Mouse (Mus musculus) forebrain, embryonic 15.5 days (tissue): ENCODE results near the gene Rbm28. TPM values are rescaled to one million over a fixed set of nuclear protein-coding genes. Genes with fewer than 3 reads are reported as not detected.

Experiments used
- ATAC-seq: fragments of 200-750 bp; cut with Nextera tagmentation; replicated peaks from 2 replicates; pipeline ENCODE4 v1.8.0; 2017; ENCODE audit warnings: mild to moderate bottlenecking, moderate TSS enrichment, moderate library complexity
- H3K27ac ChIP-seq: fragments of 300-500 bp; sonication (generic); replicated peaks from 2 replicates; pipeline ENCODE4 v1.5.1; 2015; ENCODE audit warnings: mild to moderate bottlenecking, inconsistent platforms
- H3K27me3 ChIP-seq: fragments of 300-500 bp; sonication (generic); 2 replicates; pipeline ENCODE4 v1.6.1; 2015; ENCODE audit warnings: inconsistent platforms
- H3K36me3 ChIP-seq: fragments of 300-500 bp; sonication (generic); 2 replicates; pipeline ENCODE4 v1.6.1; 2015; ENCODE audit warnings: mild to moderate bottlenecking, inconsistent platforms
- H3K4me1 ChIP-seq: fragments of 300-500 bp; sonication (generic); 2 replicates; pipeline ENCODE4 v1.6.1; 2015; ENCODE audit warnings: inconsistent platforms
- H3K4me2 ChIP-seq: fragments of 300-500 bp; sonication (generic); replicated peaks from 2 replicates; pipeline ENCODE4 v1.6.1; 2015; ENCODE audit warnings: mild to moderate bottlenecking, inconsistent platforms
- H3K4me3 ChIP-seq: fragments of 300-500 bp; sonication (generic); 2 replicates; pipeline ENCODE4 v1.5.1; 2015; ENCODE audit warnings: mild to moderate bottlenecking, inconsistent platforms
- H3K9ac ChIP-seq: fragments of 300-500 bp; sonication (generic); replicated peaks from 2 replicates; pipeline ENCODE4 v1.6.1; 2015; ENCODE audit warnings: mild to moderate bottlenecking, inconsistent platforms
- H3K9me3 ChIP-seq: fragments of 300-500 bp; sonication (generic); 2 replicates; pipeline ENCODE4 v1.6.1; 2016; ENCODE audit warnings: inconsistent platforms
- WGBS: fragments of 180-500 bp; shearing (Covaris S2); methylation state at CpG from one replicate; pipeline ENCODE4 v1.1.7; 2015; ENCODE audit warnings: mixed read lengths; 5-methylcytosine and 5-hydroxymethylcytosine counted together
- polyA plus RNA-seq: library from polyadenylated mRNA; unstranded; fragments of >200 nt; fragmentation: Nextera tagmentation; extraction: Ambion mirVana; gene quantifications from 2 replicates; pipeline ENCODE4 v1.2.1, GENCODE M21; 2015

Rbm28 gene
- 41.4 and 41.6 TPM in 2 replicates for polyA plus RNA-seq

DNA sequence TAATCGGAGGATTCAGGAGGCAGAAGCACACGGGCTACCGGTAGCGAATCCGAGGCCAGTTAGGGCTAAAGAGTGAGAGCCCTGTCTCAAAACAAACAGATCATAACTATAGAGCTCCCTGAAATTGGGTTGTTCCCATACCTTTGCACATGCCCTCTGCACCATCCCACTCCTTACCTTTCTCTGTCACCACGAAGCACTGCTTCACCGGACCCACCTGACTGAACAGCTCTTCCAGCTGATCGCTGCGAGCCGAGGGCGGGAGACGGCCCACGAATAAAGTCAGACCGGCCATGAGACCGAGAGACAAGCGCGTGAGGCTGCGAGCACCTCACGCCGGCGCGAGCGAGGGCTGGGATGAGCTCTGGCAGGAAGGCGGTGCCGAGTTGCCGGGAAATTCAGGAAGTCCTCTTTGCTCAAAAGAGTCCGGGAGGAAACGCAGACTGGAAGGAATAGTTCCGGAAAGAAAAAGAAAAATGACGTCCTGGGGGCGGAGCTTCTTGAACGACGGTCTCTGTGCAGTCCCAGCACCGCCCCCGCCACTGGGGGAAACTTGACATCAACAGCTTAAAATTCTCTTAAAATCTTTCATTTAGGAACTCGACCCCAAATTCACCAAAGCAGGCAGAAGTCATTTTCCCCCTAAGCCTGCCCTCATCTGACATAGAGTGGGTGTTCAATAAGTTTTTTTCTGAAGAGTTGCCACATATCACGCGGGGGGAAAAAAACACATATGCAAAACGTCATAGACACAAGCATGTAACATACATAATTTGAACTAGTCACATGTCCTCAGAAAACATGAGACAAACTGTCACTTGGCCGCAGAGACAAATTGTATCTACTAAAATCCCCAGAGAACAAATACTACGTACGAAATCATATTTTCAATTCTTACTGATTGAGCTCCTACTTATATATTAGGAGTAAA, at the start of gene Rbm28:
TSS of gene Rbm28 (minus strand) at position 693 of the 931 bp plus-strand sequence.
- Histone ChIP-seq H3K27ac (no peak within 1 kb of the TSS), H3K9me3 (no peaks in the 10 kb centered on the region), H3K4me3 (peak within 1 kb of the TSS; percentile 81), H3K27me3 (peaks cover 21% of the 10 kb centered on the region), H3K4me2 (peak within 1 kb of the TSS; percentile 86), H3K4me1 (peaks cover 14% of the 10 kb centered on the region), H3K36me3 (peaks cover 7% of the 10 kb centered on the region), H3K9ac (peak within 1 kb of the TSS; percentile 69)
- WGBS, result 8% methylated on average over 42 of the region's 42 CpGs
- peak; percentile 88 for ATAC-seq

GRCm38 (mm10) chr6:29214245-29214644, 49.4 kb upstream of the Rbm28 start:
- Histone ChIP-seq H3K27ac (no peak overlapping the region), H3K9me3 (no peaks in the 10 kb centered on the region), H3K4me3 (no peak overlapping the region), H3K36me3 (no peaks in the 10 kb centered on the region), H3K4me1 (peaks cover 44% of the 10 kb centered on the region), H3K4me2 (no peak overlapping the region), H3K9ac (no peak overlapping the region), H3K27me3 (peaks cover 12% of the 10 kb centered on the region; the same call in 1 of the 2 replicates)
- 15% methylated on average over 1 of the region's 1 CpGs for WGBS
- no peak for ATAC-seq

DNA sequence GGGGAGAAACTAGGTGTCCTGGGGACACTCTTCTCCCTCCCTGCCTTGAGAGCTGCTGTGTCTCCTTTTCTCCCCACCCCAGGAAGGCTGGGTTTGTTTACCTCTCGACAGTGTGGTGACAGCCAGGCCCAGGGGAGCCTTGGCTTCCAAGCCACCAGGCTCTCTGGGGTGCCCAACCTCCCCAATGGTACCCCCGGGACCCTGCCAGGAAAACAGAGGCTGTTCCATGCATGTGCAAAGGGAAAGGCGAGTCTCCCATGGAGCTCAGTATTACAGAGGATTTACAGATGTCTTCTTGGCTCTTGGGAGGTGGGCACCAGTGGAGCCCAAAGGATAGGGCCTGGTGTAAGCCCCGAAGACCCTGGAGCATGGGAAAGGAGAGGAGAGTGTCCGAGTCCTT, 48.6 kb upstream of the Rbm28 start:
- ATAC-seq, result no peak
- Histone ChIP-seq H3K4me1 (peaks cover 44% of the 10 kb centered on the region), H3K36me3 (no peaks in the 10 kb centered on the region), H3K9me3 (no peaks in the 10 kb centered on the region), H3K27me3 (peaks cover 12% of the 10 kb centered on the region; the same call in 1 of the 2 replicates), H3K9ac (no peak overlapping the region), H3K27ac (no peak overlapping the region), H3K4me3 (no peak overlapping the region), H3K4me2 (no peak overlapping the region)
- WGBS, result 65% methylated on average over 5 of the region's 5 CpGs

DNA sequence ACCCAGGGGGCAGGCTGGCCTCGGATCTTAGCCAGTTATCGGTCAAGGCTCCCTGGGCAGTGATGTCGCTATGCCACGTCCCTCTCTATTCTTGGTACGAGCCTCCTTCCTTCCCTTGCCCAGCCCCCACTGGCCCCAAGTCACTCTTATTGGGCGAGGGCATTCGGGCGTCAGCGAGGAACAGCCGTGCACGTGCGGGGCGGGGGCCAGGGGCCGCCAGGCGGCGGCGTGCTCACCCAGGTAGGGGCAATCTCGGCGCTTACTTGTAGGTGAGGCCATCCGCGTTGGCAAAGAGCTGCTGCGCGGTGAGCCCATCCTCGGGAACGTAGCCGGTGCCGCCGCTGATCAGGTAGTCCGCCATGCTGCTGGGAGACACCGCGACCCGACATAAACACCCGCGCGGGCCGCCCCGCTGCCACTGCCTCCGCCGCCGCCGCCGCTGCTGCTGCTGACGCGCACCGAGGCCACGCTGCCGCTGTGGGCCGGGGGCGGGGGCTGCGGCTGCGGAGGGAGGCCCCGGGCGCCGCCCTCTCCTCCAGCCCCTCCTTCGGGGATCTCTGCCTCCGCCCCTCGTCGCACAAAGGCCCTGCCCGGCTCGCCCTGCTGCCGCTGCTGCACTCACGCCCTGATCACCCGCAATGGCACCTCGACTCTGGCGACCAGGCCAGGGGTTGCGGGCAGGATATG, 47.1 kb upstream of the Rbm28 start:
- H3K4me1 ChIP-seq, result peaks cover 44% of the 10 kb centered on the region
- peak overlapping the region; percentile 77 for H3K4me2 ChIP-seq
- under 1% methylated on average over 55 of the region's 66 CpGs for WGBS
- peaks cover 12% of the 10 kb centered on the region; the same call in 1 of the 2 replicates for H3K27me3 ChIP-seq
- H3K36me3 ChIP-seq, result peaks cover under 1% of the 10 kb centered on the region; the same call in 1 of the 2 replicates
- peak overlapping the region; percentile 77 for H3K27ac ChIP-seq
- H3K4me3 ChIP-seq, result peak overlapping the region; percentile 78
- H3K9me3 ChIP-seq, result no peaks in the 10 kb centered on the region
- peak; percentile 78 for ATAC-seq
- peak overlapping the region; percentile 74 for H3K9ac ChIP-seq

GRCm38 (mm10) chr6:29211146-29211545, 46.3 kb upstream of the Rbm28 start:
- H3K27ac ChIP-seq, result 0 out of 2 replicates have a peak overlapping the region, but pooled peaks have one; percentile 77
- H3K4me2 ChIP-seq, result peak overlapping the region; percentile 77
- H3K36me3 ChIP-seq, result peaks cover 7% of the 10 kb centered on the region; the same call in 1 of the 2 replicates
- no peak for ATAC-seq
- H3K4me3 ChIP-seq, result peak overlapping the region; percentile 78
- H3K9me3 ChIP-seq, result no peaks in the 10 kb centered on the region
- H3K27me3 ChIP-seq, result peaks cover 12% of the 10 kb centered on the region; the same call in 1 of the 2 replicates
- peaks cover 41% of the 10 kb centered on the region for H3K4me1 ChIP-seq
- H3K9ac ChIP-seq, result peak overlapping the region; percentile 74
- 34% methylated on average over 7 of the region's 7 CpGs for WGBS

GRCm38 (mm10) chr6:29210231-29210936, 45.6 kb upstream of the Rbm28 start:
- 0 out of 2 replicates have a peak overlapping the region, but pooled peaks have one; percentile 5 for H3K4me2 ChIP-seq
- no peaks in the 10 kb centered on the region for H3K9me3 ChIP-seq
- peaks cover 9% of the 10 kb centered on the region; the same call in 1 of the 2 replicates for H3K36me3 ChIP-seq
- no peak overlapping the region for H3K9ac ChIP-seq
- H3K27ac ChIP-seq, result no peak overlapping the region
- peaks cover 12% of the 10 kb centered on the region; the same call in 1 of the 2 replicates for H3K27me3 ChIP-seq
- peaks cover 35% of the 10 kb centered on the region for H3K4me1 ChIP-seq
- no peak overlapping the region for H3K4me3 ChIP-seq
- no peak for ATAC-seq
- WGBS, result 90% methylated on average over 9 of the region's 9 CpGs

GRCm38 (mm10) chr6:29208178-29208577, 43.4 kb upstream of the Rbm28 start:
- Histone ChIP-seq H3K27me3 (no peaks in the 10 kb centered on the region), H3K4me3 (no peak overlapping the region), H3K9ac (no peak overlapping the region), H3K4me2 (no peak overlapping the region), H3K4me1 (peaks cover 21% of the 10 kb centered on the region), H3K9me3 (no peaks in the 10 kb centered on the region), H3K27ac (no peak overlapping the region), H3K36me3 (peaks cover 18% of the 10 kb centered on the region; the same call in 1 of the 2 replicates)
- 83% methylated on average over 5 of the region's 5 CpGs for WGBS
- ATAC-seq, result no peak

GRCm38 (mm10) chr6:29207017-29207416, 42.2 kb upstream of the Rbm28 start:
- Histone ChIP-seq H3K4me2 (no peak overlapping the region), H3K9ac (no peak overlapping the region), H3K4me3 (no peak overlapping the region), H3K27me3 (no peaks in the 10 kb centered on the region), H3K27ac (no peak overlapping the region), H3K4me1 (peaks cover 15% of the 10 kb centered on the region), H3K9me3 (no peaks in the 10 kb centered on the region), H3K36me3 (peaks cover 23% of the 10 kb centered on the region; the same call in 1 of the 2 replicates)
- 86% methylated on average over 5 of the region's 5 CpGs for WGBS
- ATAC-seq, result no peak

GRCm38 (mm10) chr6:29206006-29206405, 41.2 kb upstream of the Rbm28 start:
- ATAC-seq, result no peak
- Histone ChIP-seq H3K4me3 (no peak overlapping the region), H3K27ac (no peak overlapping the region), H3K4me2 (no peak overlapping the region), H3K9me3 (no peaks in the 10 kb centered on the region), H3K36me3 (peaks cover 26% of the 10 kb centered on the region), H3K4me1 (peaks cover 10% of the 10 kb centered on the region), H3K9ac (no peak overlapping the region), H3K27me3 (no peaks in the 10 kb centered on the region)
- WGBS, result 93% methylated on average over 10 of the region's 10 CpGs

DNA sequence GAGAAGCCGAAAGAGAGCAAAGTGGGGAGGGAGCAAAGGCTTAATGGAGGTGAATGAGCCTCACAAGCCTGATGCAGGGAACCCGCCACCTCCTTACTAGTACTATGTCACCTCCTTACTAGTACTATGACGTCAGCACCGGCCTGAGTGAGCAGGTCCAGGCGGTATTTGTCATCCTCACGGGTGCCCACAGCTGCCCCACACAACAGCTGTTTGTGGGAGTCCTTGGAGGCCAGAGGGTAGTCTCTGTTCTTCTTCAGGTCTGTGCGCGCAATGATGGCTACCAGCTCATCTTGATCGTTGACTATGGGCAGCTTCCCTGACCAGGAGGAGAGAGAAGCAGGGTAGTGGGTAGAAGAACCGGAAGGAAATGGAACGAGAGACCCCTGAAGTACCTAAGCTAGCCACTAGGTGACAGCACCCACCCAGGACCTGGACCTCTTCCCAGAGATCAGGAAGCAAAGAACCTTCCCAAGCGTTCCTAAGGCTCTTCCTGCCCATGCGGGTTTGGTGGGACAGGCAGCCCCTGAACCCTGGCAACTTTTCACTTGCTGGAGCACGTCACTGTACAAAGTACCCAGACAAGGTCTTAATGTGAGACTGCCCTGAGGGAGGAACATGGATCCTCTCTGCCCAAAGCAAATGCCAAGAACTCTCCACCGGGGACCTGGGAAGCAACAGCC, 40.3 kb upstream of the Rbm28 start:
- Histone ChIP-seq H3K4me1 (peaks cover 3% of the 10 kb centered on the region), H3K9me3 (no peaks in the 10 kb centered on the region), H3K27me3 (no peaks in the 10 kb centered on the region), H3K27ac (no peak overlapping the region), H3K4me2 (no peak overlapping the region), H3K36me3 (peaks cover 33% of the 10 kb centered on the region), H3K9ac (no peak overlapping the region), H3K4me3 (no peak overlapping the region)
- 54% methylated on average over 15 of the region's 15 CpGs for WGBS
- peak; percentile 31; the same call in 1 of the 2 replicates for ATAC-seq
